Mouse (Mus musculus) splenic B cell, adult 2 months (primary cell): Measurements from ENCODE around the gene Cela3a.

Experiments used
- DNase-seq: peaks from one replicate; pipeline ENCODE4 v3.0.0-alpha.2; 2011; ENCODE audit warnings: low read depth, low spot score
- H3K27me3 ChIP-seq: 2 replicates; pipeline ENCODE4 v1.6.1; 2012; ENCODE audit warnings: mild to moderate bottlenecking, low read length, moderate library complexity, mixed read lengths; ENCODE audit not compliant: control insufficient read depth, poor library complexity, insufficient read depth, severe bottlenecking
- H3K36me3 ChIP-seq: 2 replicates; pipeline ENCODE4 v1.6.1; 2012; ENCODE audit warnings: mild to moderate bottlenecking, low read length, moderate library complexity, mixed read lengths; ENCODE audit not compliant: control insufficient read depth, poor library complexity, insufficient read depth, severe bottlenecking

Gene Cela3a

DNA sequence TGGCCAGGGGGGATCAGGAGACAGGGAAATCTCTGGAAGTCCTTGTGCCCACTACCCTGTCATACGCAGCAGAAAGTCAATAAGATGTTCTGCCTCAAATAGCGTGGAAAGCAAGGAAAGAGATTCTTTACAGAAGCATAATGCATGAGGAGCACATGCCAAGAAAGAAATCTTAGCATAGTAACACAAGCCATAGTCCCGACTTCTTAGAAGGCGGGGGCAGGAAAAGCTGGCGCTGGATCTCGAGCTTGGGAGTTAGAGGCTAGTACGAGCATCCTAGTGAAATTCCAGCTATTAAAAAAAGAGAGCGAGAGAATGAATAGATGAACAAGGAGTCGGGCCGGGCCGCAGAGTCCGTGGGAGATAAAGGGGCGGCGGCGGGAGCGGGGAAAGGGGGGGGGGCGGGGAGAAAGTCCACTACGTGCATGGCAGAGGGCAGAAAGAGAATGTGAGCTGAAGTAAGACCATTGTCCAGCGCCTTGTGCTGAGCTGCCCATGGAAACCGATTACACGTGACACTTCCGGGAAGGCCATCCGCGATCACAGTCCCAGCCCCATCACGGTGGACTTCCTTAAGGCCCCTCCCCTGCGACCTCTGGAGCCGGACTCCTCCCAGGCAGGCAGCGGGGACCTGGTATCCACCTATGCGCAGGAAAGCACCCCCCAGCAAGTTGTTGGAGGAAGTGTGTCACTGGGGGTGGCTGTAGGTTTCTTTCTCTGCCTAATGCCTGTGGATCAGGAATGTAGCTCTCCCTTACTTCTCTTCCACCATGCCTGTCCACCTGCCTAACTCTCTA lies 39.4 kb downstream of the Cela3a start:
- Histone ChIP-seq H3K36me3 (no peaks in the 10 kb centered on the region), H3K27me3 (no peaks in the 10 kb centered on the region)
- peak; percentile 53 for DNase-seq

DNA sequence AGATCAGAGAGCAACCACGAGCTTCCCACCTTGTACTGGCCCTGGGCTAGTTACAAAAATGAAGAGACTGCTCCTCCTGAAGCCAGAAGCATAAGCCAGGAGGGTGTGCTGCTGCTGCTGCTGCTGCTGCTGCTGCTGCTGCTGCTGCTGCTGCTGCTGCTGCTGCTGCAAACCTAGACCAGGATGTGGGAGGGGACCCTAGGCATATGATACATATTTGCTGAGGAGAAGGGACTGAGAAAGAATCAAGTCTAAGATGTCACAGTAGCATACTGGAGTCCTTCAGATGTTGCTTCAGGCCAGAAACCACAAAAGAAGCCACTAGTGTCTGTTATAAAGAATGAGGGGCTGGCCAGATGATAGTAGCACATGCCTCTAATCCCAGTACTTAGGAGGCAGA lies 41.4 kb downstream of the Cela3a start:
- Histone ChIP-seq H3K27me3 (no peaks in the 10 kb centered on the region), H3K36me3 (no peaks in the 10 kb centered on the region)
- DNase-seq: no peak

DNA sequence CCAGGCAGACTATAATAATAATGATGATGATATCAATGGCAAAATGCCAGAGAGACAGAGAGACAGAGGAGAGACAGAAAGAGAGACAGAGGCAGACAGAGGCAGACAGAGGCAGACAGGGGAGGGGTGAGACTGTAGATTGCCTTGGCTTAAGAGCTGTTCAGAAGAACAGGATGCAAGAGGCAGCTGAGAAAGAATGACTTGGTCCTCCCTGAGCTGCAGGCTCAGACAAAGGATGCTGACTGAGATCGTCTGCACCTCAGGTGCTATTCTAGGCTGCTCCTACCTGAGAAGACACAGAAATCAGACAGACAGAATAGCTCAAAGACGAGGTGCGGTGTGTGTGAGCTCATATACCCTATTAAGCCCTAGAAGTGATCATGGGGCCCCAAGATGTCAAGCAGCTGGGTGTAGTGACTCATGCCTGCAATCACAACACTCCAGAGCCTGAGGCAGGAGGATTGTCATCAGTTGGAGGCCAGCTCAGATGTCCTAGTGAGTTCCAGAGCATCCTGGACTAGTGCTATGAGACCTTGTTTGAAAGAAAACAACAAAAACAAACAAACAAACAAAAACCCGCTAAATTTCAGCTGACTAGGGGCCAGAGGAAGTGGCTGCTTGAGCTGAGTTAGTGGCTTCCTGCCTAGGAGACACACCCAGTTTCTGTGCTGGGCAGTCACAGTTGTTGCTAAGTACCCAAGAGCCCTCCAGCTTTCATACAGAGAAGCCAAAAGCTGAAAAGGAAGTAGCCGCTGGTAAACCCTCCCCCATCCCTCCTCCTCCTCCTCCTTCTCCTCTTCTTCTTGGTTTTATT lies 42.1 kb downstream of the Cela3a start:
- DNase-seq: peak; percentile 86

DNA sequence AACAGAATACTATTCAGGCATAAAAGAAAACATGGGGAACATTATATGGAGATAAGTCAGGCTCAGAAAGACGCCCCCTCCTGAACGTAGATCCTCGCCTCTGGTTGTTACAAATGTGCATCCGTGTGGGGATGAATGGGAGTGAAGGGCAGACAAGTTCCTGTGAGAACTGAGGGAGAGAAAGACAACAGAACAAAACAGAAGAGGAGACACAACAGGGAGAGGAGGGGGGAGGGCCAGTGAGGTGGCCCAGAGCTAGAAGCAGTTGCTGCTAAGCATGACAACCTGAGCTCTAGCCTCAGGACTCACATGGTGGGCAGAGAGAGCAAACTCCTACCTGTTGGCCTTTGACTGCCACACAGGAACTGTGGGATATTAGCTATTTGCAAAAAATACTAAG lies 43.5 kb downstream of the Cela3a start:
- Histone ChIP-seq H3K36me3 (no peaks in the 10 kb centered on the region), H3K27me3 (no peaks in the 10 kb centered on the region)
- no peak for DNase-seq

More for the DNA sequence above, 42.1 kb downstream of the Cela3a start:
- no peaks in the 10 kb centered on the region for H3K36me3 ChIP-seq
- H3K27me3 ChIP-seq: no peaks in the 10 kb centered on the region

GRCm38 (mm10) chr4:137365356-137366062 lies 44.1 kb downstream of the Cela3a start:
- DNase-seq: peak; percentile 86
- Histone ChIP-seq H3K27me3 (no peaks in the 10 kb centered on the region), H3K36me3 (no peaks in the 10 kb centered on the region)

DNA sequence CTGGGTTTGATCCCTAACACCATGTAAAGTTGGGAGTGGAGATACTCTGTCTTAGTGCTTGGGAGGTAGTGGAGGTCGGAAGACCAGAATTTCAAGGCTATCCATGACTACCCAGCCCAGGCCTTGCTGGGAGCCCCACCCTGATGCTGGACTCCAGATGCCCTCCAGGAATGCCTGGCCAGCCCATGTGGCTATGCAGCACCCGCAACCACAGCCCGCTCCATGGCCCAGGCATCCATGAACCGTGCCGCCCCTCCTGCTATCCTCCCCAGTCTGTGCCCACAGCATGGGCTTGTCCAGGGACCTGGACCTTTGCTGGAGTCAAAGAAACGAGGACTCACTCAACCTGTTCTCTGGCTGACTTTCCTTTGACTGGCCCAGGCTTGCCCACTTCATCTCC lies 44.8 kb downstream of the Cela3a start:
- Histone ChIP-seq H3K36me3 (no peaks in the 10 kb centered on the region), H3K27me3 (no peaks in the 10 kb centered on the region)
- no peak for DNase-seq

- DNase-seq: no peak
- H3K27me3 ChIP-seq: no peaks in the 10 kb centered on the region
- no peaks in the 10 kb centered on the region for H3K36me3 ChIP-seq
These were observed 48.6 kb downstream of the Cela3a start for GRCm38 (mm10) chr4:137360996-137361395.

GRCm38 (mm10) chr4:137358291-137359002 lies 51.1 kb downstream of the Cela3a start:
- Histone ChIP-seq H3K27me3 (no peaks in the 10 kb centered on the region), H3K36me3 (no peaks in the 10 kb centered on the region)
- peak; percentile 63 for DNase-seq

DNA sequence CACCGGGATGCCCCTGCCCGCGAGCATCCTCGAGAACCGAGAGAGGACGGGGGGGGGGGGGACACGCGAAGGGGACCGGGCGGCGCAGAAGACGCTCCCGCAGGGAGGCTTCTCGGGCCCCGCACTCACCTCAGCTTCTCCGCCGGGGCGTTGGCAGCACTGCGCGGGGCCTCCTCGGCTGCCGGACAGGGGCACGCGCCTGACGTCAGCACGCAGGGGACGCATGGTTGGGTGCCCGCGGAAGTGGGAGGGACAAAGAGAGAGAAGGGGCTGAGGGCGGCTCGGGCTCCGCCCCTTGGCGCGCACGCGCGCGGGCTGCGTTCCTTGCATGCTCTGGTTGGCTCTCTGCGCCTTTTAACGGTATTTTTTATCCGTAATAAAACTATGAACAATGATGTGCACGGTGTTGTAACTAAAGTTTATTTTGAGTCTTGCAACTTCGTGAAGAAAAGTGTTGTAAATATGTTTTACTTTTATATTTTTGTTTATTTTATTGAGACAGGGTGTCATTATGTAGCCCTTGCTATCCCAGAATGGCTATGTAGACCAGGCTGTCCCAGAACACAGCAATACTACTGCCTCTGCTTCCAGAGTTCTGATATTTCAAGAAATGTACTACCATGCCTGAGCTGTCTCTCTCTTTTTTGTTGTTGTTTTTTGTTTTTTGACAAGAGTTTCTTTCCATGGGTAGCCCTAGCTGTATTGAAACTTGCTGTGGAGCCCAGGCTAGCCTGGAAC lies 51.9 kb downstream of the Cela3a start, which contains the start of gene Cdc42:
Gene Cdc42 (minus strand): TSS at position 204 of the 738 bp plus-strand sequence.
- peak; percentile 98 for DNase-seq
- Histone ChIP-seq H3K36me3 (no peaks in the 10 kb centered on the region), H3K27me3 (no peaks in the 10 kb centered on the region)

- H3K36me3 ChIP-seq: no peaks in the 10 kb centered on the region
- H3K27me3 ChIP-seq: no peaks in the 10 kb centered on the region
- peak; percentile 72 for DNase-seq
These were observed 52.7 kb downstream of the Cela3a start for GRCm38 (mm10) chr4:137356674-137357510.
